Mouse (Mus musculus): ENCODE results near the gene Hoxc4.

The Hoxc4 gene

GRCm38 (mm10) chr15:103084944-103085343 is 66.2 kb downstream of the Hoxc4 start:
- DNase-seq (ENCODE audit: low spot score in 2 of 2) = no peak

GRCm38 (mm10) chr15:103085831-103086671 is 67.3 kb downstream of the Hoxc4 start:
- no peak for DNase-seq (ENCODE audit: low spot score in 2 of 2)

All from spleen, postnatal 4 days (tissue).